Mouse (Mus musculus): ENCODE data around the gene Uhrf1bp1.
"Not testable (repeated sequence)": the region's sequence is repeated elsewhere in the genome, so short reads cannot be mapped to it uniquely, and the experiment has no call there.

The Uhrf1bp1 gene

DNA sequence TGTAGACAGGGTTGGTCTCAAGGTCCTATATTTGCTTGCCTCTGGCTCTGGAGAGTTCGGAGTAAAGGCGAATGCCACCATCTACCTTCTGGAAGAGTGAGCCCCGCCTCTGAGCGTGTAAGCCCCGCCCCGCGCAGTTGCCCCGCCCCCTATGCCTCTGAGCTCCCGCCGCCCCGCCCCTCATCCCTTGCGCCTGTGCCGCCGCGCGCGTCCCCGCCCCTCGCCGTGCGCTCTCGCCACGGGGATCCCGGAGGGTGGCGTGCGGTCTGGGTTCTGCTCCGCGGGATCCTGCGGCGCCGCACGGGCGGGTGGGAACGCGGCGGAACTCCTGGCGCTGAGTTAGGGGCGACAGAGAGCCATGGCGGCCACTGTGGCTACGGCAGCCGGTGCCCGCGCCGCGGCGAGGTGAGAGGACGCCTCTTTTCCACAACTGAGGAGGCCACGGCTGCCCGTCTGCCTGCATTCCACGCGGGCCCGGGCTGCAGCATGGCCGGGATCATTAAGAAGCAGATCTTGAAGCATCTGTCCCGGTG is at the start of gene Uhrf1bp1:
Gene Uhrf1bp1, plus strand, starts transcription at position 177 of the 533 bp plus-strand sequence.
- peak; percentile 71 to 77 for DNase-seq

DNA sequence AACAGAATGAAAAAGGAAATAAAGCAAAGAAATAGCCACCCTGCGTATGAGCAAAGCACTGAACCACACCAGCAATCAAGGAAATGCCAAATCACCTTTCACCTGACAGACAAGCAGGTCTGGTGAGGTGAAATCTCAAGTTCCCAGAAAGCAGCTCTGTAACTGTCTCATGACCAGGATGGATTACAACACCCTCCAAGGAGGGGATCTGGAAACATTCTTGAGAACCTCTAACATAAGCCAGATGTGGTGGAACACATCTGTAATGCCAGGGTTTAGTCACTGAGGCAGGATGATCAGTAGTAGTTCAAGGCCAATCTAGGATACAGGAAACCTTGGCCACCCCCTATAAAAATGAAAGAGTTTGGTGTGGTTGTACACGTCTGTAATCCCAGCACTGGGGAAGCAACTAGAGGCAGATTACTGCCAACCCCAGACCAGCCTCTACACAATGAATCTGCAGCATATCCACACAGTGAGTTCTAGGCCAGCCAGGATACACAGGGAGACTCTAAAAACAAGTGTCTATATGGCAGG is 48.6 kb upstream of the Uhrf1bp1 start:
- no peak for DNase-seq

DNA sequence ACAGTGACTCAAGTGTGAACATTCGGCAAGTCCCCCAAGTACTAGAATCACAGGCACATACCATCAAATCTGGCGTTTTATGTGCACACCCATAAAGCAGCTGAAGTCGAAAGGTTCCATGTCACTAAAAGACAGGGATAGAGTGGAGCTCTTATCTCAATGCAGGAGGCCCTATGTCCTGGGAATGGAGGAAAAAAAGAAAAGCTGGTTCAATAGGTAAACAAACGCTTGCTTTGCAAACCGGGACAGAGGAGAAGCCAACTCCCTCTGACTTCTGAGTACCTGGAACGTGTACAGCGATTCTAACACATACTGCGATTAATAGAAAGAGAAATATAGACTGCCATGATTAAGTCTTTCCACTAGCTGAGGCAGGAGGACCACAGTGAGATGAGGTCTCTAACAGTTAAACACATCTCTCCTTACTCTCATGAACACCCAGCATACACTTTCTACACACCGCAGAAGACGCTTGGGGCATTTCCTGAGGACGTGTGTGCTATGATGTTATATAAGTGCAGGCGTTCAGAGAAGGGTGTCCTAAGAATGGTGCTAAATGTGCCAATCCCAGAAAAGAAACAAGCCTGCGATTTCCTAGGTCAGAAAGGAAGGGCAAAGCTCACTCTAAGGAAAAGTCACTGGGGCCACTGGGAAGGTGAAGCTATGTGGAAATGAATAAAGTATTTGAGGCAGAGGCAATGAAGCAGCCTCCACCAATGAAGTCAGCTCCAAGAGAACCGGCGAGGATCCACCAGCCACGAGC is 45.5 kb upstream of the Uhrf1bp1 start:
- no peak for DNase-seq

DNA sequence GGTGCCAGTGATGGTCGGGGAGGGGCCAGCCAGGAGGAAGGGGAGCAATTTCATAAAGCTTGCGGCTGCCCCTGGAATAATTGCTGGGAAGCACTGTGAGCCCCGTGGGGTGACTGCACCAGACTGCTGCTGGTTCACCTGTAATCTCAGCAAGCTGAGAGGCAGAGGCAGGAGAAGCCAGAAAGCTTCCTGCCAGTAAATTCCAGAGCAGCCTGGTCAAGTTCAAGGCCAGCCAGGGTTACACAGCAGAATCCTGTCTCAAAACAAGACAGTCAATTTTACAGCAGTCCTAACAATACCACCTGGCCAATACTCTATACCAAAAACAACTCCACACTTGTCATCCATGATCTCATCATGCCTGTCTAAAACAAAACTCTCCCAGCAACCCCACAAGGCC is 44.3 kb upstream of the Uhrf1bp1 start:
- DNase-seq, result no peak

DNA sequence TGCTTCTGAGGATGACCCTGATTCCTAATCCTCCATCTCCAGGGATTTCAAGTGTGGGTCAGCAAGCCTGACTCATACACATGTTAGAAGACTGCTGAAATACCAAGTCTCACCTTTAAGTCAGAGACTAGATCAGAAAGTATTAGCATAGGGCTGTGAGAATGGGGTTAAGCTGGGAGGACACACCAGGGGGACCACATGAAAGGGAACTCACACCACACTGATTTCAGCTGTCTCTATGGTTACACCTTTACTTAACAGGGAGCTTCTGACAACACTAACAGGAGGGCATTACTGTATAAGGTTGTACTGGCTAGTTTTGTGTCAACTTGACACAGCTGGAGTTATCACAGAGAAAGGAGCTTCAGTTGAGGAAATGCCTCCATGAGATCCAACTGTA is 41.6 kb upstream of the Uhrf1bp1 start:
- DNase-seq, result no peak

DNA sequence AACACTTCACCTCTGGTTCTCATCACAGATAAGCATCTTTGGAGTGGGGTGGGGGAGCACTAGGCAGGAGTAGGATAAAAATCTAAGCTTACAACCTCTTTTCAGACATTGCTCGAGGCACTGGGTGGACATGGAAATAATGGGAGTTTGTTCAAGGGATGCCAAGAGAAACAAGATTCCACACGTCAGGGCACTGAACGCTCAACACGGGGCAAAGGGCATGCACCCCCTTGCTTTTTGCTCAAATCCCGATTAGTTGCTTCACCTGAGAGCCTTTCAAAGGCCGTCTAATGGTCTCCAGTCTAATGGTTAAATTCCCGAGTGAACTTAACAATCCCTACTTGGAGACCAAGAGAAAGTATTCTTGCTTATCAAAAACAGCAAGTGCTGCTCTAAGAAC is 37.2 kb upstream of the Uhrf1bp1 start:
- no peak for DNase-seq

DNA sequence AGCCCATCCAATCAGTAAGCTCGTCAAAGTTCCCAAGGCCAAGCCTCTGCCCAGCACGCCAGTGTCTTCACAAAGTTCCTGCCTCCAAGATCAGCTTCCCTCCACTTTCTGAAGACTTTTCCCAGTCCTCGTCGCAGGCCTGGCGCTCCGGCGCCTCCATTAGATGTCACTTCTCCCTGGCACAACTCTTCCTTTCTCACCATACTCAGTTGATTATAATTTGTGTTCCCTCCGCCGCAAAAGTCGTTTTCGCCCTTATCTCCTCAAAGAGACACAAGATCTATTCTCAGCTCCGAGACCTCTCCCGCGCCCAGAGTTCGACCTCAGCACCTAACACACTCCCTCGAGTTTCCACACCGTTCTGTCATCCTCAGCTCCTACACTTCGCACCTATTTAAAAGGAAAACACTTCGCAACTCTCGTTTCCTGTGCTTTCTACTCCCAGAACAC is 36.7 kb upstream of the Uhrf1bp1 start:
- DNase-seq, result no peak

DNA sequence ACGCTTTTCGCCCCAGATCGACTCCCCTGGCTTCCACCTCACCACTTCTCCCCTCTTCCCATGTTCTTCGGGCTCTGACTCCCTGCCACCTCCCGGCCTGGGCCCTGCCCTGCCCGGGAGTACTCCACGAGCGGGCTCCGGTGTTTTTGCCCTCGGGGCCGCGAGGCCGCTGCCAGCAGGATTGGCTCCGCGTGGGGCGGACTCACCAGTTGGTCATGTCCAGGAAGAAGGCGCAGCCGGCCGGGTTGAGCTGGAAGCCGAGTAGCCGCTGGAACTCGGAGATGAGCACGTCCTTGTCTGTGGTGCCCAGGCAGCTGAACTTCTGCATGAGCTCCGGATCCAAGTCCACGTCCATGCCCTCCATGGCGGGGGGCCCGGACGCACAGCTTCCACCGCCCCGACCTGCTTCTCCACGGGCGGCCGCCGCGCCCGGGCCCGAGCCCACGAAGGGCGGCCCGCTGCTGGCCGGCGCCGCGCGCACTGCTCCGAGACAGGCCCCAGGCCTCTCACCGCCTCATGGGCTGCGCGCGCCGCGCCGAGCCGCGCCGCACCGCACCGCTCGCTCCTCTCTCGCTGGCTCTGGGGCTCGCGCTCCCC is 36.2 kb upstream of the Uhrf1bp1 start:
- peak; percentile 61 to 70 for DNase-seq

DNA sequence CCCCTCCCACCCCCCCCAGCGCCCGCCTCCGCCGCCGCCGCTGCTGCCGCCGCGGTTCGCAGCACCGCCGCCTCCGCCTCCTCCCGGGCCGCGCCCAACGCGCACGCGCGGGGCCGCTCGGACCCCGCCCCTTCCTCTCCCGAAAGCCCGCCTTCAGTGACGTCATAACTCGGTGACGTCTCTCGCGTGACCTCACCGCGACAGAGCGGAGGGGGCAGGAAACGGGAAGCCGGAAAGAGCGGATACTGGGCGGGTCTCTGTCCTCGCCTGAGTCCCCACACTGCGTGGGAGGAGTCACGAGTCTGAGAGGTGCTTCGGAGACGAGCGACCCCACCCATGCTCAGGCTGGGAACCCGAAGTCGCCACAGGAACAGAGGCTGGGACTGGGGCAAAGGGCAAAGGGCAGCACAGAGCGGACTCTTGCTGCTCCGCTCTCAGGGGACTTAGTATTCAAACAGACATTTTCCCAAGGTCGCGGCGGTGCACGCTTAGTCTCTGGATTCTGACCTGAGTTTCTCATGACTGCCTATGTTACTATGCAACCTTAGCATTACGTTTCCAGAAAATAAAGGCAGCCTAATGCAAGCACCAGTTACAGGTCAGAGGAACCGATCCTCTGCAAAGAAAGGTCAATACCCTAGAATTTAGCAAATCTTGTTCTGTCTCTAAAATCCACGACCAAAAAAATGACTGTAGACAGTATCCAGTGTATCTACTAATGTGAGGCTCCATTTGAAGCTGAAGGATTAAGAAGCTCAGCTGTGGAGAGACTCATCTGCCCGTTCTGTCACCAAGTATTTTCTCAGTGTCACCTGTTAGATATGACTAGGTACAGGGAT is 35.5 kb upstream of the Uhrf1bp1 start, which contains the start of gene D17Wsu92e:
Gene D17Wsu92e, minus strand, starts transcription at position 81 of the 839 bp plus-strand sequence.
- DNase-seq, result peak; percentile 97 to 98

DNA sequence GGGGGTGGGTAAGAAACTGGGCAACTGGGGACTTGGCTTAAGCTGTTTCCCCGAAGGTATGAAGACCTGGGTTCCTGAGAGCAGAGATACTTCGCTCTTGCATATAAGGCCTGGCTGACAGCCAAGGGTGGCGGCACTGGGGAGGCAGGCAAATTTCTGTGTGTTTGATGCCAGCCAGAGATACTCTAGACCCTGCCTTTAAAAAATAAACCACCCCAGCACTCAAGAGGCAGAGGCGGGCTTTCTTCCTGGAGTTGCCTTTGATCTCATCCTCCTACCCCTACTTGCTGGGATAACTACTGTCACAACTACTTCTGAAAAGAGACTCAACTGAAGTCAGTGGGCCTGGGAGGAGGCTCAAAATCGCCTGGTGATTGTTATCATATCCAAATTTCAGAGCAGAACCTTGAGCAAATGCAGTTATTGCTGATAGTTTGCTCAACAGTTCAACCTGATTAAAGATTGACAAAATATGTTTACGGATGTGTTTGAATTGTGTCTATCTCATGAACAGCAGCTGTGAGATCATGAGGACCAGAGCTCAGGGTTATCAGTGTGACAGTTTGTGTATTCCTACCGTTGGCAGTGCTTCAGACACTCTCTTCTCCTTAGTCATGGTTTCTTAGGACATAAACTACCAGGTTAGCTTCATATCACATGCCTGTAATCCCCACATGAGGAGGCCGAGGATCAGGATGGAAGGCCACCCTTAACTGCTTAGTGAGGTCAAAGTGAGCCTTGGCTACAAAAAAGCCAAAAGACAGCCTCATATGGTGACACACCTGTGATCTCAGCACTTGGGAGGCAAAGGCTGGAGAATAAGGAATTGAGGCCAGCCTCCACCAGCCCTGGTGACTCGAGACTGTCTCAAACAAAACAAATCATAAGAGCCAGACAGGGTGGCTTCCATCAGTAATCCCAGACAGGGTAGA is 34.6 kb upstream of the Uhrf1bp1 start:
- DNase-seq, result peak; percentile 69 to 72

DNA sequence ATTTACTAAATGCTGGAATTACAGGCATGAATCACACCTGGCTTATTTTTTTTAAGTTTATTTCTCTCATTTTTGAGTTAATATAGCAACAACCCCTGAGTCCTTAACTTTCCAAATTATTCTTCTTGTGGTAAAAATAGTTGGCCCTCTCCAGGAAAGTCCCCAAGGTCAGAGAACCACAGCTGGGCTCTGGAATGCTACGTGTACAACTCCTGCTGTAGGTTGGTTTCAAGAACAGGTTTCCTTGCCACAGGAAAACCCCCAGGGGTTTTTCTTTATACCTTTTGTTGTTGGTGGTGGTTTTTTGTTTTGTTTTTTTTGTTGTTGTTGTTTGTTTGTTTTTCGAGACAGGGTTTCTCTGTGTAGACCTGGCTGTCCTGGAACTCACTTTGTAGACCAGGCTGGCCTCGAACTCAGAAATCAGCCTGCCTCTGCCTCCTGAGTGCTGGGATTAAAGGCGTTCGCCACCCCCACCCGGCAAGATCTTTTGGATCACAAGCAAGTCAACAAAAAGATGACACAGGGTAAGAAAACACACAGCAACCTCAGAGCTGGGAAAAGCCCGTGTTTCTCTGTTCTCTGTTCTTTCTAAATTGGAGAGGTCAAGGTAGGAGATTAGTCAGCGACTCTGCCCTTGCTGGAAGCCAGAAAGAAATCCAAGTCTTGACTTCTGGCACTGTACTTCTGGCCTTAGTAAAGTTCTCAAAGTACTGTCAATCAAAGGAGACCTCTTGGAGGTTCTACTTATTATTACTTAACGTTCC is 32.9 kb upstream of the Uhrf1bp1 start:
- no peak for DNase-seq

DNA sequence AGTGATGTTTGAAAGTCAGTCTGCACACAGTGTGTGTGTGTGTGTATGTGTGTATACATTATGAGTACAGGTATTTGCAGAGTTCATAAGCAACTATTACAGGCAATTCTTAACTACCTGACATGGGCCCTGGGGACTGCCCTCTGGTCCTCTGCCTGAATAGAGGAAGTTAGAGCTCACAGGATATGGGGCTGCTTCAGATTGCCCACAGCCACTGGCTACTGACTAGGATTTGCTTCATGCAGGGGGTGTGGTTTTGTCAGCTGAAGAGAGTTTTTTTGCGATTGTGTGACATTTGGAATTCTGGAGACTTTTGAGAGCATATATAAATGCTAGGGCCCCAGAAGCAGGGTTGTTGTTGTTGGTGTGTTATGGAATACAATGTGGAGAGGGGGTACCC is 31.3 kb upstream of the Uhrf1bp1 start:
- no peak for DNase-seq

DNA sequence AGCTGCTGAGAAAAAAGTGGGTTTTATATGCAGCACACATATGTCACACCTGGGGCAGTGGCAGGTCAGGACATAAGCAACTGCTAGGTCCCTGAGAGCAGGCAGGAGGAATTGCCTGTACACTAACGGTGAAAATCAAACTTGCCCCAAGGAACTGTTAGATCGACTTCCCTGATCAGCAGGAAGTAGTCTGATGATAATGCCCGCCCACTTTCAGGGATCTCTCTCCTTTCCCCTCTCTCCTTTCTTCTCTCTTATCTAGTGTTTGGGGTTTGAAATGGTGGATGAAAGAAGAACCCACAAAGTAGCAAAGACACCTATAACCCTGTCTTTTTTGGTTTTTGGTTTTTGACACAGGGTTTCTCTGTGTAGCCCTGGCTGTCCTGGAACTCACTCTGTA is 30.7 kb upstream of the Uhrf1bp1 start:
- DNase-seq, result no peak

DNA sequence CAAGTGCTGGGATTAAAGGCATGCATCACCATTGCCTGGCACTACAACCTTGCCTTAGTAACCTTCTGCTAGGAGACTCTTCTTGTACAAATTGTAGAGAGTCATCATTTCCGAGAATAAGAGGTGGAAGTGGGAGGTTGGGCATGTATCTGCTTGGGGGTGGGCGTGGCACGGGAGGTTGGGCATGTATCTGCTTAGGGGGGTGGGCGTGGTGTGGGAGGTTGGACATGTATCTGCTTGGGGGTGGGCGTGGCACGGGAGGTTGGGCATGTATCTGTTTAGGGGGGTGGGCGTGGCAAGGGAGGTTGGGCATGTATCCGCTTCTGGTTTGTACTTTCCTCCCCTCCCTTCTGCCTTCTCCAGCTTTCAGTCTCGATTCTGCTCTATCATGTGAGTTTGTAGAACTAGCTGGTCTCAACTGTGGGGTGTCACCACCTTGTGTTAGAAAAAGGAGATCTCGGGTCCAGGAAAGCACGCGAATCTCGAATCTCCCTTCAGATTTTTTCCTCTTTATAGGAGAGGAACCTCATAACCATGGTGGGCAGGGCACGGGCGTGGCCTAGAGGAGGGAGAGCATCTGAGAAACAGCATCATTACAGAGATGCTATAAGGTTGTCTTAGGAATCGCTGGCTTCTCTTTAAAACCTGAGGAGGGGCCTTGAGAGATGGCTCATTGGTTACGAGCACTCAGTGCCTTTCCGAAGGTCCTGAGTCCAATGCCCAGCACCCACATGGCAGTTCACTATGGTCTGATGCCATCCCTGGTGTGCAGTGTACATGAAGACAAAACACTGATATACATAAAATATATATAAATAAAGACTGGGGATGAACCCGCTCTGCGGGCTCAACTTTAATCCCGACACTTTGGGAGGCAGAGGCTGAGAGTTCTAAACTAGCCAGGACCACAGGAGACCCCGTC is 30.0 kb upstream of the Uhrf1bp1 start:
- DNase-seq, result peak; percentile 68

DNA sequence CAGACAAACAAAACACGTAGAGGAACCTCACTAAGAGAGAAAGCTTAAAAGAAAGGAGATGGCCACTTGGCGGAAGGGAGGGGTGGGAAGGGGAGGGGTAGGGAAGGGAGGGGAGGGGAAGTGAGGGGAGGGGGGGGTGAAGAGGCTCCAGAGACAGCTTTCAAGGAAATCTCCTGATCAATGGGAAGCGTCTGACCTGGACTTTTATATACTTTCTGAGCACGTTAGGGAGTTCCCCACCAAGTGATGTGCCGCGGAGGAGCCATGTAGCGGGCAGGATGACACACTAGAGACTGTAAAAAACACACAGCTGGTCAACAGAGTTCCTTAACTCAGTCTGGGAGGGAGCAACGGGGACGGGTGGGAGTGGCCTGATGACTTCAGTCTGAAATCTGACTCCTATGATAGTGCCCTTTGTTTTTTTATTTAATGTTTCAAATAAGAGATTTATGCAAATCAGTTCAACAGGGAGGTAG is 29.3 kb upstream of the Uhrf1bp1 start:
- peak in 1 of 2 experiments; percentile 28 for DNase-seq

DNA sequence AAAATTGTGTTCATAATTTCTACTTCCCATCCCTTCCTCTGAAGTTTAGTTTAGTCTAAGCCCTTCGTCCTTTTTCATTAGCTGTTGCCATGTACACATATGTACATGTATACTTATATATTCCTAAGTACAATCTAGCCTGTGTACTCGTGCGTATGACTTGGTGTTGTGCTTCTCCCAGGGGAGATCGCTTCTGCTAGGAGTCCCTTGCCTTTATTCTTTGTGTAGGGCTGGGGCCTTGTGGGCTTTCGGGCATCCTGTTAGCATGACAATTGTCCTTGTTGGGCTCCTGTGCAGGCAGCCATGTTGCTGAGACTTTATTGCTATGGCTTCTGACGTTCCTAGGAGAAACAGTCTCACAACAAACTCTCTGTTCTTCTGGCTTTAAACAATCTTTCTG is 28.7 kb upstream of the Uhrf1bp1 start:
- DNase-seq, result no peak

DNA sequence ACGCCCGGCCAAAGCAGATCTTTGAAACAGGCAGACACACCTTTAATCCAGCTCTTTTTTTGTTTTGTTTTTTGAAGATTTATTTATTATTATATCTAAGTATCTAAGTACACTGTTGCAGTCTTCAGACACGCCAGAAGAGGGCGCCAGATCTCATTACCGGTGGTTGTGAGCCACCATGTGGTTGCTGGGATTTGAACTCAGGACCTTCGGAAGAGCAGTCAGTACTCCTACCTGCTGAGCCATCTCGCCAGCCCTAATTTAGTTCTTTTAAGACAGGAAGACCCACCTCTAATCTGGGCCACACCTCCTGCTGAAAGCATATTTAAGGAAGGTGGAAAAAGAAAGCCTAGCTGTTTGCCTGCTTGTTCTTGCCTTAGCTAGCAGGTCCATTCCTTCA is 25.8 kb upstream of the Uhrf1bp1 start:
- peak in 1 of 2 experiments; percentile 25 for DNase-seq

DNA sequence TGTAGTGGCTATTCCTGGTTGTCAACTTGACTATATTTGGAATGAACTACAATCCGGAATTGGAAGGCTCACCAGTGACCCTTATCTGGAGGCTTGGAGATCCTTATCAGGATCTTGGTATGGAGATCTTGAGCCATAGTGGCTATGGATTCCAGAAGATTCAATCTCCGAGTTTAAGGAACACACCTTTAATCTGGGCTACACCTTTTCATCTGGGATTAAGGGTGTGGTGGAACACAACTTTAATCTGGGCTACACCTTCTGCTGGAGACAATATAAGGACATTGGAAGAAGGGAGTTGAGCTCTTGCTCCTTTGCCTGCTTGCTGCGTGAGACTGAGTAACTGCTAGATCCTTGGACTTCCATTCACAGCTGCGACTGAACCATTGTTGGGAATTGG is 18.4 kb upstream of the Uhrf1bp1 start, which contains the start of gene Snrpc:
Gene Snrpc, plus strand, starts transcription at position 301 of the 400 bp plus-strand sequence.
- DNase-seq, result not testable (repeated sequence)

DNA sequence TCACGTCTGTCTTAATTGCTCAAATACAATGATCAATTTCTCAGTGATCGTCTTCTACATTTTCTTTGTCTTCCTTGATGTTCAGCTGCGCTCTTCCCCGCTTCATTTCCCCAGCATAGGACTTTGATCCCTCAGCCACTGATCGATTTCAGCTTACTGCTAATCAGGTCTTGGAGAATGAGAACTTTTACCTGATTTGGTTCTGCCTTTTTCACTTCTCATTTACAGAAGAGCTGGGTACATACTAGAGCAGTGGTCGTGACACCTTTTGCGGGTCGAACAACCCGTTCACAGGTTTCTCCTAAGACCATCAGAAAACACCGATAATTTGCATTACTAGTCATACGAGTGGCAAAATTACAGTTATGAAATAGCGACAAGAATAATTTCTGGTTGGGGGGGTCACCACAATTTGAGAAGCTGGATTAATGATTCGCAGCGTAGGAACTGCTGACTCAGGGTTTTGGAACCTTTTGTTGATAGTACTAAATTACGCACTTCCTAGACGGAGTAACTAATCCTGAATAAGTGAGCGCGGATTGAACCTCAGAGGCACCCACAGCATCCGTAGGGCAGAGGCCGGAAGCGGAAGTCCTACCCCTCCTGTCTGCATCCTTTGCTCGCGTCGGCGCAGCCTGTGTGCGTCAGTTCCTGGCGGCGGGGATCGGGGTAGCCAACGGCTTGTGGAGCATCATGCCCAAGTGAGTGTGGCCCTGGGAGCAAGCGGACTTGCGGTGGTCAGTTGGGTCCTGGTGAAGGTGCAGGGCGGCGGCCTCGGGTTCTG is 16.6 kb upstream of the Uhrf1bp1 start:
- DNase-seq, result peak; percentile 98
